Mouse (Mus musculus): ENCODE results near the gene Pcdh11x.

- no peak for TF ChIP-seq CTCF (IDR thresholded peaks at IDR 0.05; ENCODE audit: low read depth, low read length)
- TF ChIP-seq POLR2A (IDR thresholded peaks at IDR 0.05; ENCODE audit: extremely low read depth, insufficient read depth, low read length), result no peak
Measured at GRCm38 (mm10) chrX:120260089-120260488, 30.0 kb upstream of the Pcdh11x start.
